Mouse (Mus musculus) forebrain, embryonic 10.5 days (tissue): ENCODE results near the gene Lrrc52. TPM values are rescaled to one million over a fixed set of nuclear protein-coding genes. Genes with fewer than 3 reads are reported as not detected.

ENCODE experiments used
- DNase-seq: peaks from one replicate; pipeline ENCODE4 v3.0.0-alpha.2; 2017; ENCODE audit warnings: low spot score; ENCODE audit errors: extremely low spot score
- H3K27ac ChIP-seq: fragments of 300-500 bp; sonication (generic); 2 replicates; pipeline ENCODE4 v1.5.1; 2016; ENCODE audit warnings: mild to moderate bottlenecking
- H3K27me3 ChIP-seq: fragments of 300-500 bp; sonication (generic); 2 replicates; pipeline ENCODE4 v1.6.1; 2016; ENCODE audit warnings: mild to moderate bottlenecking; ENCODE audit not compliant: poor library complexity, severe bottlenecking
- H3K36me3 ChIP-seq: fragments of 300-500 bp; sonication (generic); replicated peaks from 2 replicates; pipeline ENCODE4 v1.6.1; 2016; ENCODE audit warnings: mild to moderate bottlenecking, moderate library complexity
- H3K4me1 ChIP-seq: fragments of 300-500 bp; sonication (generic); 2 replicates; pipeline ENCODE4 v1.6.1; 2016
- H3K4me3 ChIP-seq: fragments of 300-500 bp; sonication (generic); 2 replicates; pipeline ENCODE4 v1.5.1; 2016; ENCODE audit warnings: mild to moderate bottlenecking, moderate library complexity
- H3K9me3 ChIP-seq: fragments of 300-500 bp; sonication (generic); 2 replicates; pipeline ENCODE4 v1.6.1; 2016; ENCODE audit warnings: mild to moderate bottlenecking, moderate library complexity
- WGBS: fragments of 180-500 bp; shearing (Covaris S2); methylation state at CpG from one replicate; pipeline ENCODE4 v1.1.7; 2016; 5-methylcytosine and 5-hydroxymethylcytosine counted together
- polyA plus RNA-seq: library from polyadenylated mRNA; unstranded; fragments of >200 nt; fragmentation: Nextera tagmentation; extraction: Ambion mirVana; gene quantifications from 2 replicates; pipeline ENCODE4 v1.2.1, GENCODE M21; 2016

Lrrc52 gene
- polyA plus RNA-seq: not detected in 2 replicates

GRCm38 (mm10) chr1:167466765-167467426, at the start of gene Lrrc52:
TSS of gene Lrrc52 (minus strand) at chr1:167466780.
- DNase-seq: no peak
- H3K27me3 ChIP-seq: no peaks in the 10 kb centered on the region
- H3K9me3 ChIP-seq: no peaks in the 10 kb centered on the region
- no peaks in the 10 kb centered on the region for H3K36me3 ChIP-seq
- H3K4me1 ChIP-seq: no peaks in the 10 kb centered on the region
- no peak within 1 kb of the TSS for H3K27ac ChIP-seq
- 55% methylated on average over 9 of the region's 9 CpGs for WGBS
- no peak within 1 kb of the TSS for H3K4me3 ChIP-seq

DNA sequence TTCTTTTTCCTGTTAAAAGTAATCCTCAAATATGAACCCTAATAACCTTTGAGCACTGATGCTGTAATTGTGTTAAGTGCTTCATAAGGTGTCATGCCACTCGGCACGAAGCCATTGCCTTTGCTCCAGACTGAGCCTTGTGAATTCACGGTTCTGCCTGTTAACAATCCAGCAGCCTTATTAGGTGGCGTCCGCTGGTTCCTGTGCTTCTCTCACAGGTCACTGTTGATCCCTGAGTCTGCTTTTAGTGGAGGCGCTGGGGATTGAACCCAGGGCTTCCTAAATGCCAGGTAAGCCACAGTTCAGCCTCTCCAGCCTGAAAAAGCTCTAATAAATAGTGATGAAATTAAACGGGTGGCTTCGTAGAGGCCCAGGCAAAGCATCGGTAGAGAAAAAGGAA, 45.0 kb upstream of the Lrrc52 start:
- Histone ChIP-seq H3K27me3 (no peaks in the 10 kb centered on the region), H3K9me3 (no peaks in the 10 kb centered on the region), H3K27ac (no peak overlapping the region), H3K4me1 (peaks cover 7% of the 10 kb centered on the region), H3K4me3 (no peak overlapping the region), H3K36me3 (no peaks in the 10 kb centered on the region)
- WGBS: 91% methylated on average over 9 of the region's 9 CpGs
- no peak for DNase-seq

DNA sequence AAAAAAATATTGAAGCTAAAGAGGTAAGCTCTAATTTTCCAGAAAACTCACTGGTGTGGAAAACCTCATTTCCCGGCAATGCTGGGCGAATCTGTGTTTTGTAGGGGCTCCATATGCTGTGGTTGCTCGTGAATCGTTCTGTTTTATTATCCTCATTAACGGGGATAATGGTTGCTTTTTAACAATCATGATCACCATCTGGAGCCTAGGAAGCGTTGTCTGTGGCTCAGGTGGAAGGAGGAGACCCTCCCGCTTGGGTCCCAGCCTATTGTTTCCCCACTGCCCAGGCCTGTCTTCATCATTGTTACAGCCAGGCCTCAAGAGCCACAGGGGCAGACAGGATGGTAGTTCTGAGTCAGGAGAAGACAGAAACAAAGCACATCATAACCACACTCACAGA, 39.5 kb upstream of the Lrrc52 start:
- H3K27me3 ChIP-seq: no peaks in the 10 kb centered on the region
- H3K27ac ChIP-seq: 0 out of 2 replicates have a peak overlapping the region, but pooled peaks have one; percentile 31
- no peaks in the 10 kb centered on the region for H3K36me3 ChIP-seq
- H3K9me3 ChIP-seq: no peaks in the 10 kb centered on the region
- no peaks in the 10 kb centered on the region for H3K4me1 ChIP-seq
- H3K4me3 ChIP-seq: no peak overlapping the region
- WGBS: 83% methylated on average over 7 of the region's 7 CpGs
- DNase-seq: no peak

- Histone ChIP-seq H3K36me3 (no peaks in the 10 kb centered on the region), H3K4me3 (no peak overlapping the region), H3K27me3 (no peaks in the 10 kb centered on the region), H3K4me1 (peaks cover 1% of the 10 kb centered on the region), H3K27ac (no peak overlapping the region), H3K9me3 (no peaks in the 10 kb centered on the region)
- DNase-seq: no peak
- WGBS: 97% methylated on average over 1 of the region's 1 CpGs
These were observed 38.8 kb upstream of the Lrrc52 start for GRCm38 (mm10) chr1:167505427-167505826.

DNA sequence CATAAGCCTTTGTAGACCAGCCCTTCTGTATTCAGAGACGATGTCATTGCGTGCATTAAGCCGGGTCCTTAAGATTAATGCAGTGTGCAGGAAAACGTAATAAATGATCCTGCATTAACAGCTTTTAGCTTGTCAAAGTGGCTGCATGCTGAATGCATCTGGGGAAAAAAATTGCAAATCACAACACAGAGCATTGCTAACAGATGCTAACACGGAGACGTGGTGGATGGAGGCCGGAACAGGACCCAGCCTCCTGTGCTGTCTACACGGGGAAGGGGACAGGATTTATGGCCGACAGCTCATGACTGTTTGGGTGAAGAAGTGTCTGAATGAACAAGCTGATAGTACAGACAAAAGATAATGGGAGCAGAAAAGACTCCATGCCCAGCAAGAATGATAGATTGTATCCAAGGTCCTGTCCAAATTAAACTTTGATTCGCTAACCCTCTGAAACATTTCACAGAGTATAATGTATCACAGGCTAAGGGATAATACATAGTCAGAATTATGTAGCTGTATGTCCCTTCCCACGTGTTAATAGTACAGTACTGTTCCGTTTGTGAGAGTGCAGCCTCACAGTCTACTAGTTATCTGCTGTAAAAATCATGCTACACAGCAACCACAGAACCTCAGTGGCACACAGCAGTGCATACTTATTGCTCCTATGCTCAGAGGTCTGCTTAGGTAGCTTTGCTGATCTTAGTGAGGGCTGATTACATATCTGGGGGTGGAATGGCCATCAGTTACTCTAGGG, 32.7 kb upstream of the Lrrc52 start:
- Histone ChIP-seq H3K27ac (no peak overlapping the region), H3K27me3 (0 out of 2 replicates have a peak, but pooled peaks cover 5% of the 10 kb centered on the region), H3K36me3 (no peaks in the 10 kb centered on the region), H3K4me1 (peaks cover 29% of the 10 kb centered on the region), H3K4me3 (no peak overlapping the region), H3K9me3 (no peaks in the 10 kb centered on the region)
- DNase-seq: no peak
- WGBS: 80% methylated on average over 12 of the region's 12 CpGs

- DNase-seq: no peak
- Histone ChIP-seq H3K9me3 (no peaks in the 10 kb centered on the region), H3K27me3 (0 out of 2 replicates have a peak, but pooled peaks cover 5% of the 10 kb centered on the region), H3K4me3 (no peak overlapping the region), H3K36me3 (no peaks in the 10 kb centered on the region), H3K4me1 (peaks cover 29% of the 10 kb centered on the region), H3K27ac (no peak overlapping the region)
- WGBS: 20% methylated on average over 10 of the region's 10 CpGs
These were observed 31.4 kb upstream of the Lrrc52 start for GRCm38 (mm10) chr1:167497991-167498390.

DNA sequence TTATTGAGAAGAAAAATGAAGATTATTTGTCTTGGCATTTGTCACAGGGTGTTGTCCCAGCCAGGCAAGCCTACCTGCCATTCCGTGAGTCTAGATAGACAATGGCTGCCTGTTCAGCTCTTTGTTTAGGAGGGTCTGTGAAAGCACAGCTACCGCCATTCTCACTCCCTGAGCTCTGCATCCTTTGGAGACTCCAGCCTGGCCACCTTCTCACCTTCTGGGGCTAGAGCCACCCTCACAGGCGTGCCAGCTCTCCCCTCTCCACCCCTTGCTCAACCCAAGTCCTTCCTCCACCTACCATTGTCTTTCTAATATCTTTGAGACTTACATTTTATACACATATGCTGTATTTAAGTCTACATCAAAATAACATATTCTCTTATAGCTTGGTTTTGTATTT, 31.0 kb upstream of the Lrrc52 start:
- 34% methylated on average over 3 of the region's 3 CpGs for WGBS
- H3K4me1 ChIP-seq: peaks cover 29% of the 10 kb centered on the region
- no peak overlapping the region for H3K27ac ChIP-seq
- no peak for DNase-seq
- no peaks in the 10 kb centered on the region for H3K9me3 ChIP-seq
- 0 out of 2 replicates have a peak, but pooled peaks cover 5% of the 10 kb centered on the region for H3K27me3 ChIP-seq
- H3K4me3 ChIP-seq: no peak overlapping the region
- no peaks in the 10 kb centered on the region for H3K36me3 ChIP-seq

GRCm38 (mm10) chr1:167491501-167491900, 24.9 kb upstream of the Lrrc52 start:
- WGBS: 88% methylated on average over 7 of the region's 7 CpGs

GRCm38 (mm10) chr1:167487933-167488332, 21.4 kb upstream of the Lrrc52 start:
- H3K9me3 ChIP-seq: no peaks in the 10 kb centered on the region
- H3K4me3 ChIP-seq: no peak overlapping the region
- no peaks in the 10 kb centered on the region for H3K27me3 ChIP-seq
- WGBS: 96% methylated on average over 5 of the region's 5 CpGs
- no peaks in the 10 kb centered on the region for H3K4me1 ChIP-seq
- no peak for DNase-seq
- no peaks in the 10 kb centered on the region for H3K36me3 ChIP-seq
- H3K27ac ChIP-seq: no peak overlapping the region

More at GRCm38 (mm10) chr1:167491501-167491900, 24.9 kb upstream of the Lrrc52 start:
- no peak for DNase-seq
- Histone ChIP-seq H3K4me1 (no peaks in the 10 kb centered on the region), H3K9me3 (no peaks in the 10 kb centered on the region), H3K4me3 (no peak overlapping the region), H3K36me3 (no peaks in the 10 kb centered on the region), H3K27ac (no peak overlapping the region), H3K27me3 (no peaks in the 10 kb centered on the region)

DNA sequence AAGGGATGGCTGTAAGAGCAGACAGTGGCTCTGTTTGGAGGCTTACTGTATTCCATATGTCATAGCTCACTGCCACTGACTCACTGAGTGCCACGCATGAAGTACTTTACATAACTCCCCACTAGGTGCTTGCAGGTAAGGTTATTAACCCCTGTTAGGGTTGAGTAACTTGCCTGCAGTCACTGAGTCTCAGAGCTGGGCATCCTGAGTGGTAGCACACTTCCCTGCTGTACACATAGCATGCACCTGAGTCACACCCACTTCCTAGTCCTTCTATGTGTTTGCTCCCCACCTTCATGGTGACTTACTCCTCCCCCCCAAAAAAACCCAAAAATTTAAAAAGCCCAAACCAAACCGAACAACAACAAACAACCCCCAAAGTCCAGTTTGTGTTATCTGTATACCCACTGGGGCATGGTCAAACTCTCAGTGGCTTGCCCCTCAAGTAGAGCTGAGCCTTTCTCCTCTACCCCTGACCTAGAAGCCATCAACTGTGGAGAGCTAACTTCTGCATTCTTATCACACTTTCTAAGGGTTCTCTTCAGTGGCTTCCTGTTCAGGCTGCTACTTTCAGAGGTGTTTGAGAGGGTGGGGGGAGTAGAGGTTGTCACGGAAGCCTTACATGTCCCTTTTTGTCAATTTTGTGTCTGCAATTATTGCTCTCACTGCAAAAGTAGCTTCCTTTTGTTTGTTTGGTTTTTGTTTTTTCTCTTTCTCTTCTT, 20.5 kb upstream of the Lrrc52 start:
- WGBS: 80% methylated on average over 3 of the region's 3 CpGs

DNA sequence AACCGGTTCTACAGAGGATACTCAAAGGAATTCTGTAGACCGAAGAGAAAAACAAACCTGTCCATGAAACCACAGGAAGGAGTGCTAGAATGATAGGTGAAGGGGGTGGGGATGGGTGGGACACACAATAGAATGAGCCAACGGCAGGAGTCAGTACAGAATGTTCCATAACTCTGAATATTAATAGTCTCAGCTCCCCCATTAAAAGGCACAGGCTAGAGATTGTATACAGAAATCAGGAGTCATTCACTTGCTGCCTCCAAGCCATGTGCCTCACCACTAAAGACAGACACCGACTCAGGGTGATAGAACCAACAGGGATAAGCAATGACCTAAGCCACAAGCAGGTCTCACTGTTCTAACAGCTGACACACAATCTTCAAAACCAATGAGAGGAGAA, 16.3 kb upstream of the Lrrc52 start:
- Histone ChIP-seq H3K9me3 (no peaks in the 10 kb centered on the region), H3K27me3 (no peaks in the 10 kb centered on the region), H3K36me3 (no peaks in the 10 kb centered on the region), H3K27ac (no peak overlapping the region), H3K4me1 (no peaks in the 10 kb centered on the region), H3K4me3 (no peak overlapping the region)
- WGBS: 95% methylated on average over 4 of the region's 4 CpGs
- no peak for DNase-seq

More for the DNA sequence above, 20.5 kb upstream of the Lrrc52 start:
- Histone ChIP-seq H3K36me3 (no peaks in the 10 kb centered on the region), H3K9me3 (no peaks in the 10 kb centered on the region), H3K4me1 (no peaks in the 10 kb centered on the region), H3K27ac (no peak overlapping the region), H3K27me3 (no peaks in the 10 kb centered on the region), H3K4me3 (no peak overlapping the region)
- DNase-seq: no peak

DNA sequence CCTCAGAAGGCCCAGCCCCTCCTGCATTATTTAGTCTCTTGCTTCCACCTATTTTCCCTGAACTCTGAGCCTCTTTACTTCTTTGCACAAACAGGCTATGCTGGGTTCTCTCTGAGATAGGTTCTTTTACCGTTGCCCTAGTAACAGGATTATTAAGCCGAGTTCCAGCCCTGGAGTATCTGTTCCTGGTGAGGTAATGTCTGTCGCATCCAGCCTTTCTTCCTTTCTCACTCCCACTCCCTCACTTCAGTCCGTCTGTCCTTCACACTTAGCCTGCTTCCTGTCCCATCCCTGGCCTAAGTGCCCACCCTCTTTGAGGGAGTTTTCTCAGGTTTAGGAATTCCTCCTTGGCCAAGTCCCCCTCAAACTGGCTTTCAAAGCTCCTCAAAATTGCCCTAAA, 7.0 kb upstream of the Lrrc52 start:
- peaks cover 8% of the 10 kb centered on the region for H3K4me1 ChIP-seq
- H3K27ac ChIP-seq: no peak overlapping the region
- no peaks in the 10 kb centered on the region for H3K27me3 ChIP-seq
- no peaks in the 10 kb centered on the region for H3K36me3 ChIP-seq
- WGBS: 43% methylated on average over 4 of the region's 4 CpGs
- no peak for DNase-seq
- no peaks in the 10 kb centered on the region for H3K9me3 ChIP-seq
- H3K4me3 ChIP-seq: no peak overlapping the region

DNA sequence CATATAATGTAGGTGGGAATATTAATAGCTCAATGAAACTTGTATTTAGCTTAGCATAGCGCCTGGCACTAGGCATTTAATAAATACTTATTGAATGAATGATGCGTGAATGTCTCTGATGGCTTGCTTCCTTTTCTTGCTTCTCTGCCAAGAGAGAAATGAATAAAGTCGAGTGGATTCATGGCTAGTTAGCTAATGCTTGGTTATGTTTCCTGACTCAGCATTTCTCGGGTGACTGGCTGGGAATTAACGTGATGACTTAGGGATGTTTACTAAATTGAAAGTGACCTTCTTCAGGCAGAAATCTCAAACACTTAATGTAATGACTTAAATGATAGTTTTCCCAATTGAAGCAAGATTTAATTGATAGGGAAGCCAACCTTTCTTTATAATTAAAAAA, 1.3 kb upstream of the Lrrc52 start:
- no peak for DNase-seq
- H3K4me3 ChIP-seq: no peak overlapping the region
- no peaks in the 10 kb centered on the region for H3K4me1 ChIP-seq
- H3K27ac ChIP-seq: no peak overlapping the region
- no peaks in the 10 kb centered on the region for H3K27me3 ChIP-seq
- H3K36me3 ChIP-seq: no peaks in the 10 kb centered on the region
- no peaks in the 10 kb centered on the region for H3K9me3 ChIP-seq
- WGBS: 83% methylated on average over 5 of the region's 5 CpGs
